Comparison of ENCODE assay signal across 20 mouse cellular contexts in the genomic region with DNA sequence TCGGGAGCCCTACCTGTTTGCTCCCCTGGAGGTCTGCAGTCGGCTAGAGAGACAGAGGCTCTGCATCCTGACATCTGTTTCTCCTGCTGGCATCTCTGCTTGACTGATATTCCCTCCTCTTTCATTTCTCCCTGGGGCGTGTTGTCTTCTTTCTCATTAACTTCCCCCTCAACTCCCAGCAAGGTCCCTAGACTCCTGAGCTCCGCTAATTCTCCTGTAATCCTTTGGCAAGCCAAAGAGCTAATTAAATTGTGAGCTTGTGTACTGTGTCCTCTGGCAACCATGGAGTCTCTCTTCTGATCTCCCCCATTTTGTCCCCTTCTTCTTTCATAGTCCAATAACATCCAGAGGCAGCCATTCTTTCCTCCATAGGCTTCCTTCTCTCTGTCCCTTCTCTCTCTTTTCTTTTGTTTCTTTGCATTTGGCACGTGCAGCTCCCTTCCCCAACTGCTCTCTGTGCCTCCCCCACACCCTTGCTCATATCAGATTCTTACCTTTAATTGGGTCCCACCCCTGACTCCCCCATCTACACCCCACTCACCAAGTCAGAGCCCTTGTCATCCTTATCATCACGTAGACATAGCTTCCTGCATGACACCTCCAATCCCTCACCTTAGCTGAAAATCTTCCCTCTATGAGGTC. TPM values are rescaled to one million over a fixed set of nuclear protein-coding genes. Genes with fewer than 3 reads are reported as not detected.
A peak's percentile ranks its signal among the peaks of the same experiment; 100 is the strongest.
DNase-seq lines count a peak whose midpoint lies in the region; ATAC-seq and TF ChIP-seq lines count a peak whose summit lies in the region.
"Had no signal": no experiment of that assay in that cellular context is flagged by ENCODE, and none has a peak within 500 bp of the region (broad histone marks: within the 10 kb centered on the region; RNA-seq: fewer than 3 reads in every experiment).

No protein-coding gene starts in this region.

- H3K27ac ChIP-seq in forebrain, embryonic 11.5 days (ENCODE audit: low read depth, low read length) = no peak overlapping the region
- no peak overlapping the region for H3K27ac ChIP-seq in forebrain, embryonic 15.5 days (replicated peaks)
- 0 out of 2 replicates have a peak overlapping the region, but pooled peaks have one; percentile 32 for H3K27ac ChIP-seq in hindbrain, postnatal 0 days
- no peak overlapping the region for H3K27ac ChIP-seq in hindbrain, embryonic 16.5 days (ENCODE audit: low read depth, low read length)
- peak overlapping the region; percentile 43 for H3K27ac ChIP-seq in MEL (ENCODE audit: control insufficient read depth, low read depth, low read length)
- H3K27ac ChIP-seq in midbrain, postnatal 0 days (ENCODE audit: low read depth, low read length) = peak overlapping the region; percentile 38; the same call in 1 of the 2 replicates
- H3K27ac ChIP-seq: embryonic facial prominence, embryonic 13.5 days; gastrocnemius, adult 2 months; limb, embryonic 10.5 days; liver, embryonic 15.5 days; lung, embryonic 15.5 days; neural tube, embryonic 12.5 days had no signal

- H3K9ac ChIP-seq in forebrain, embryonic 11.5 days (ENCODE audit: low read length) = no peak overlapping the region
- H3K9ac ChIP-seq in forebrain, embryonic 15.5 days (replicated peaks) = no peak overlapping the region
- H3K9ac ChIP-seq in hindbrain, postnatal 0 days (replicated peaks; ENCODE audit: low read length) = no peak overlapping the region
- H3K9ac ChIP-seq in hindbrain, embryonic 16.5 days (ENCODE audit: low read depth, low read length) = no peak overlapping the region
- peak overlapping the region; percentile 36 for H3K9ac ChIP-seq in MEL (ENCODE audit: control insufficient read depth, low read depth, low read length, poor library complexity, severe bottlenecking)
- peak overlapping the region; percentile 24; the same call in 1 of the 2 replicates for H3K9ac ChIP-seq in midbrain, postnatal 0 days (replicated peaks; ENCODE audit: low read length, poor library complexity, severe bottlenecking)
- H3K9ac ChIP-seq: embryonic facial prominence, embryonic 13.5 days; liver, embryonic 15.5 days; lung, embryonic 15.5 days; neural tube, embryonic 12.5 days had no signal

- no peak for TF ChIP-seq POLR2A in MEL (IDR thresholded peaks at IDR 0.05; ENCODE audit: control insufficient read depth in 1 of 2, insufficient read depth in 1 of 2, low read depth in 1 of 2, low read length in 2 of 2, poor library complexity in 1 of 2)

- peak; percentile 27 to 47; a peak in 1 of 4 replicates for TF ChIP-seq EP300 in MEL (IDR thresholded peaks at IDR 0.05; ENCODE audit: low read depth in 1 of 2, low read length in 2 of 2)

- H3K9me3 ChIP-seq in forebrain, embryonic 11.5 days (ENCODE audit: control insufficient read depth, low read length) = no peaks in the 10 kb centered on the region
- H3K9me3 ChIP-seq in forebrain, embryonic 15.5 days = no peaks in the 10 kb centered on the region
- H3K9me3 ChIP-seq in hindbrain, postnatal 0 days (ENCODE audit: low read length) = no peaks in the 10 kb centered on the region
- no peaks in the 10 kb centered on the region for H3K9me3 ChIP-seq in hindbrain, embryonic 16.5 days (ENCODE audit: control insufficient read depth, low read length)
- no peaks in the 10 kb centered on the region for H3K9me3 ChIP-seq in MEL (replicated peaks; ENCODE audit: insufficient read depth, low read length)
- no peaks in the 10 kb centered on the region for H3K9me3 ChIP-seq in midbrain, postnatal 0 days (ENCODE audit: low read length)
- H3K9me3 ChIP-seq: limb, embryonic 10.5 days; liver, embryonic 15.5 days; lung, embryonic 15.5 days; neural tube, embryonic 12.5 days had no signal

- no peak for TF ChIP-seq CTCF in hindbrain, postnatal 0 days (IDR thresholded peaks at IDR 0.05; ENCODE audit: low read depth)
- TF ChIP-seq CTCF in MEL (IDR thresholded peaks at IDR 0.05 in 2 of 3, conservative IDR thresholded peaks at IDR 0.05 in 1 of 3; ENCODE audit: control insufficient read depth in 1 of 3, insufficient read depth in 1 of 3, low read depth in 2 of 3, low read length in 3 of 3, poor library complexity in 1 of 3, severe bottlenecking in 1 of 3) = no peak
- no peak for TF ChIP-seq CTCF in midbrain, postnatal 0 days (IDR thresholded peaks at IDR 0.05)

- peaks cover 5% of the 10 kb centered on the region; the same call in 1 of the 2 replicates for H3K27me3 ChIP-seq in forebrain, embryonic 11.5 days (ENCODE audit: control insufficient read depth, insufficient read depth, low read length)
- no peaks in the 10 kb centered on the region for H3K27me3 ChIP-seq in forebrain, embryonic 15.5 days
- H3K27me3 ChIP-seq in hindbrain, postnatal 0 days (ENCODE audit: insufficient read depth, low read length) = no peaks in the 10 kb centered on the region
- H3K27me3 ChIP-seq in hindbrain, embryonic 16.5 days (replicated peaks; ENCODE audit: control insufficient read depth, insufficient read depth, low read length) = no peaks in the 10 kb centered on the region
- H3K27me3 ChIP-seq in MEL (ENCODE audit: control insufficient read depth in 1 of 2, insufficient read depth in 2 of 2, low read length in 2 of 2) = no peaks in the 10 kb centered on the region
- H3K27me3 ChIP-seq in midbrain, postnatal 0 days (ENCODE audit: insufficient read depth, low read length) = no peaks in the 10 kb centered on the region

- no peaks in the 10 kb centered on the region for H3K79me2 ChIP-seq in MEL (ENCODE audit: control insufficient read depth, insufficient read depth, low read length, poor library complexity)

- H3K4me2 ChIP-seq in forebrain, embryonic 11.5 days (ENCODE audit: low read depth, low read length, severe bottlenecking) = peak overlapping the region; percentile 0; the same call in 1 of the 2 replicates
- H3K4me2 ChIP-seq in forebrain, embryonic 15.5 days (replicated peaks) = no peak overlapping the region
- no peak overlapping the region for H3K4me2 ChIP-seq in hindbrain, postnatal 0 days (ENCODE audit: low read depth, low read length)
- no peak overlapping the region for H3K4me2 ChIP-seq in hindbrain, embryonic 16.5 days (ENCODE audit: low read length)
- H3K4me2 ChIP-seq in midbrain, postnatal 0 days (ENCODE audit: low read depth, low read length, poor library complexity, severe bottlenecking) = no peak overlapping the region
- H3K4me2 ChIP-seq: embryonic facial prominence, embryonic 13.5 days; liver, embryonic 15.5 days; lung, embryonic 15.5 days; neural tube, embryonic 12.5 days had no signal

- no peak for TF ChIP-seq RAD21 in MEL (IDR thresholded peaks at IDR 0.05; ENCODE audit: low read depth, low read length)

- 10% methylated on average over 6 of the region's 6 CpGs for WGBS in forebrain, embryonic 11.5 days
- WGBS in forebrain, embryonic 15.5 days = 9% methylated on average over 6 of the region's 6 CpGs
- 19% methylated on average over 6 of the region's 6 CpGs for WGBS in hindbrain, postnatal 0 days
- 20% methylated on average over 6 of the region's 6 CpGs for WGBS in hindbrain, embryonic 16.5 days
- 13% methylated on average over 6 of the region's 6 CpGs for WGBS in midbrain, postnatal 0 days

- H3K36me3 ChIP-seq in forebrain, embryonic 11.5 days (ENCODE audit: control insufficient read depth, insufficient read depth, low read length) = no peaks in the 10 kb centered on the region
- H3K36me3 ChIP-seq in forebrain, embryonic 15.5 days = no peaks in the 10 kb centered on the region
- no peaks in the 10 kb centered on the region for H3K36me3 ChIP-seq in hindbrain, postnatal 0 days (ENCODE audit: insufficient read depth, low read length)
- no peaks in the 10 kb centered on the region for H3K36me3 ChIP-seq in hindbrain, embryonic 16.5 days (ENCODE audit: control insufficient read depth, insufficient read depth, low read length)
- H3K36me3 ChIP-seq in MEL (ENCODE audit: control insufficient read depth in 1 of 2, insufficient read depth in 2 of 2, low read length in 2 of 2) = peaks cover 0 to 16% of the 10 kb centered on the region in 2 experiments; a peak in 2 of 4 replicates
- no peaks in the 10 kb centered on the region for H3K36me3 ChIP-seq in midbrain, postnatal 0 days (ENCODE audit: insufficient read depth, low read length)
- H3K36me3 ChIP-seq: embryonic facial prominence, embryonic 13.5 days; limb, embryonic 10.5 days; liver, embryonic 15.5 days; lung, embryonic 15.5 days; neural tube, embryonic 12.5 days had no signal

- no peaks in the 10 kb centered on the region; the same call in 1 of the 2 replicates for H3K4me1 ChIP-seq in forebrain, embryonic 11.5 days (replicated peaks; ENCODE audit: control insufficient read depth, insufficient read depth, low read length)
- H3K4me1 ChIP-seq in forebrain, embryonic 15.5 days = 0 out of 2 replicates have a peak, but pooled peaks cover 9% of the 10 kb centered on the region
- H3K4me1 ChIP-seq in hindbrain, postnatal 0 days (ENCODE audit: insufficient read depth, low read length) = 0 out of 2 replicates have a peak, but pooled peaks cover 2% of the 10 kb centered on the region
- peaks cover 14% of the 10 kb centered on the region for H3K4me1 ChIP-seq in hindbrain, embryonic 16.5 days (ENCODE audit: control insufficient read depth, insufficient read depth, low read depth, low read length)
- H3K4me1 ChIP-seq in MEL (ENCODE audit: control insufficient read depth in 1 of 2, insufficient read depth in 2 of 2, low read length in 2 of 2) = peaks cover 9 to 33% of the 10 kb centered on the region in 2 experiments
- H3K4me1 ChIP-seq in midbrain, postnatal 0 days (ENCODE audit: insufficient read depth, low read length) = peaks cover 9% of the 10 kb centered on the region

- ATAC-seq in forebrain, embryonic 11.5 days (replicated peaks; ENCODE audit: low FRiP score) = no peak
- no peak for ATAC-seq in forebrain, embryonic 15.5 days (replicated peaks)
- peak; percentile 22; the same call in 1 of the 2 replicates for ATAC-seq in hindbrain, postnatal 0 days
- no peak for ATAC-seq in hindbrain, embryonic 16.5 days
- no peak for ATAC-seq in midbrain, postnatal 0 days (ENCODE audit: low FRiP score)
- ATAC-seq: inflammation-experienced regulatory T-cells, adult 6 months had no signal

- no peak for DNase-seq in forebrain, embryonic 11.5 days (ENCODE audit: low spot score)
- peak; percentile 37 for DNase-seq in hindbrain, postnatal 0 days (ENCODE audit: low spot score)
- peak; percentile 49 for DNase-seq in MEL (ENCODE audit: low read depth, low spot score)
- peak; percentile 58 for DNase-seq in midbrain, postnatal 0 days (ENCODE audit: low spot score)
- no peak for DNase-seq in adrenal gland, postnatal 36 days
- no peak for DNase-seq in right cerebral cortex, adult 18-20 months
- DNase-seq: cerebellum, adult 11-12 months; cerebellum, postnatal 10 days; gastrocnemius, adult 2 months; kidney, adult 18-20 months; liver; lung, postnatal 36 days had no signal

- H3K4me3 ChIP-seq in forebrain, embryonic 11.5 days (ENCODE audit: low read depth, low read length) = no peak overlapping the region
- H3K4me3 ChIP-seq in forebrain, embryonic 15.5 days = no peak overlapping the region
- H3K4me3 ChIP-seq in hindbrain, postnatal 0 days (ENCODE audit: low read length) = no peak overlapping the region
- no peak overlapping the region for H3K4me3 ChIP-seq in hindbrain, embryonic 16.5 days (ENCODE audit: low read length)
- no peak overlapping the region; a peak in 1 of 4 replicates for H3K4me3 ChIP-seq in MEL (ENCODE audit: control insufficient read depth in 1 of 2, insufficient read depth in 1 of 2, low read depth in 2 of 2, low read length in 2 of 2)
- H3K4me3 ChIP-seq in midbrain, postnatal 0 days (ENCODE audit: low read depth, low read length) = no peak overlapping the region
- H3K4me3 ChIP-seq: embryonic facial prominence, embryonic 13.5 days; gastrocnemius, adult 2 months; limb, embryonic 10.5 days; liver, embryonic 15.5 days; lung, embryonic 15.5 days; neural tube, embryonic 12.5 days had no signal

RNA-seq across cellular contexts. Expression of gene C1qtnf4, which starts 5.4 kb away (rescaled TPM):
- polyA plus RNA-seq in forebrain, embryonic 11.5 days (2014; fragmentation: Nextera tagmentation; extraction: Ambion mirVana) = 11.3 and 15.6 TPM in 2 replicates
- polyA plus RNA-seq in forebrain, embryonic 15.5 days (2015; fragmentation: Nextera tagmentation; extraction: Ambion mirVana) = 68.5 and 70.6 TPM in 2 replicates
- 552 and 661 TPM in 2 replicates for total RNA-seq in hindbrain, postnatal 0 days (2014; rRNA removed)
- polyA plus RNA-seq in hindbrain, postnatal 0 days (2015; fragmentation: Nextera tagmentation; extraction: Ambion mirVana) = 228 and 230 TPM in 2 replicates
- polyA plus RNA-seq in hindbrain, embryonic 16.5 days (2015; fragmentation: Nextera tagmentation; extraction: Ambion mirVana) = 19.8 and 26.6 TPM in 2 replicates
- total RNA-seq in MEL (2012; rRNA removed) = not detected in 2 replicates
- polyA plus RNA-seq in MEL (2012; ENCODE audit: insufficient read depth in 1 of 2, insufficient read length in 2 of 2, low read depth in 1 of 2, low replicate concordance in 2 of 2, missing spikeins in 1 of 2) = not detected
- total RNA-seq in midbrain, postnatal 0 days (2014; rRNA removed) = 488 and 629 TPM in 2 replicates
- 245 and 271 TPM in 2 replicates for polyA plus RNA-seq in midbrain, postnatal 0 days (2015; fragmentation: Nextera tagmentation; extraction: Ambion mirVana)
- 1 to 10 TPM in 1 of 2 experiments, under 1 TPM in 1; 0.56 to 1.1 TPM for total RNA-seq in adrenal gland, postnatal 36 days (2021)

RNA-seq across cellular contexts. Expression of gene Kbtbd4, which starts 24.3 kb away (rescaled TPM):
- polyA plus RNA-seq in forebrain, embryonic 11.5 days (2014; fragmentation: Nextera tagmentation; extraction: Ambion mirVana) = 48.0 and 56.0 TPM in 2 replicates
- 58.7 and 63.8 TPM in 2 replicates for polyA plus RNA-seq in forebrain, embryonic 15.5 days (2015; fragmentation: Nextera tagmentation; extraction: Ambion mirVana)
- total RNA-seq in hindbrain, postnatal 0 days (2014; rRNA removed) = 43.1 and 43.6 TPM in 2 replicates
- polyA plus RNA-seq in hindbrain, postnatal 0 days (2015; fragmentation: Nextera tagmentation; extraction: Ambion mirVana) = 46.7 and 49.5 TPM in 2 replicates
- polyA plus RNA-seq in hindbrain, embryonic 16.5 days (2015; fragmentation: Nextera tagmentation; extraction: Ambion mirVana) = 56.7 and 61.4 TPM in 2 replicates
- 18.0 and 21.9 TPM in 2 replicates for total RNA-seq in MEL (2012; rRNA removed)
- polyA plus RNA-seq in MEL (2012; ENCODE audit: insufficient read depth in 1 of 2, insufficient read length in 2 of 2, low read depth in 1 of 2, low replicate concordance in 2 of 2, missing spikeins in 1 of 2) = 10 to 100 TPM in 1 of 2 experiments, not detected in 1; 23.1 TPM
- total RNA-seq in midbrain, postnatal 0 days (2014; rRNA removed) = 47.7 and 50.5 TPM in 2 replicates
- polyA plus RNA-seq in midbrain, postnatal 0 days (2015; fragmentation: Nextera tagmentation; extraction: Ambion mirVana) = 60.0 and 60.4 TPM in 2 replicates
- total RNA-seq in adrenal gland, postnatal 36 days (2021) = 10 to 100 TPM; 32.4 to 37.5 TPM

RNA-seq across cellular contexts. Expression of gene Ndufs3, which starts 24.4 kb away (rescaled TPM):
- 190 and 204 TPM in 2 replicates for polyA plus RNA-seq in forebrain, embryonic 11.5 days (2014; fragmentation: Nextera tagmentation; extraction: Ambion mirVana)
- polyA plus RNA-seq in forebrain, embryonic 15.5 days (2015; fragmentation: Nextera tagmentation; extraction: Ambion mirVana) = 213 and 219 TPM in 2 replicates
- 186 TPM in 2 replicates for total RNA-seq in hindbrain, postnatal 0 days (2014; rRNA removed)
- polyA plus RNA-seq in hindbrain, postnatal 0 days (2015; fragmentation: Nextera tagmentation; extraction: Ambion mirVana) = 271 and 274 TPM in 2 replicates
- polyA plus RNA-seq in hindbrain, embryonic 16.5 days (2015; fragmentation: Nextera tagmentation; extraction: Ambion mirVana) = 221 and 244 TPM in 2 replicates
- 134 and 137 TPM in 2 replicates for total RNA-seq in MEL (2012; rRNA removed)
- polyA plus RNA-seq in MEL (2012; ENCODE audit: insufficient read depth in 1 of 2, insufficient read length in 2 of 2, low read depth in 1 of 2, low replicate concordance in 2 of 2, missing spikeins in 1 of 2) = 100 to 1,000 TPM in 1 of 2 experiments, not detected in 1; 193 TPM
- 158 and 196 TPM in 2 replicates for total RNA-seq in midbrain, postnatal 0 days (2014; rRNA removed)
- polyA plus RNA-seq in midbrain, postnatal 0 days (2015; fragmentation: Nextera tagmentation; extraction: Ambion mirVana) = 251 and 258 TPM in 2 replicates
- total RNA-seq in adrenal gland, postnatal 36 days (2021) = 100 to 1,000 TPM; 365 to 412 TPM

RNA-seq across cellular contexts. Expression of gene Mtch2, which starts 33.3 kb away (rescaled TPM):
- 247 and 256 TPM in 2 replicates for polyA plus RNA-seq in forebrain, embryonic 11.5 days (2014; fragmentation: Nextera tagmentation; extraction: Ambion mirVana)
- polyA plus RNA-seq in forebrain, embryonic 15.5 days (2015; fragmentation: Nextera tagmentation; extraction: Ambion mirVana) = 266 and 283 TPM in 2 replicates
- 111 and 126 TPM in 2 replicates for total RNA-seq in hindbrain, postnatal 0 days (2014; rRNA removed)
- 202 and 214 TPM in 2 replicates for polyA plus RNA-seq in hindbrain, postnatal 0 days (2015; fragmentation: Nextera tagmentation; extraction: Ambion mirVana)
- 256 and 257 TPM in 2 replicates for polyA plus RNA-seq in hindbrain, embryonic 16.5 days (2015; fragmentation: Nextera tagmentation; extraction: Ambion mirVana)
- total RNA-seq in MEL (2012; rRNA removed) = 85.7 and 91.5 TPM in 2 replicates
- 100 to 1,000 TPM in 1 of 2 experiments, not detected in 1; 167 TPM for polyA plus RNA-seq in MEL (2012; ENCODE audit: insufficient read depth in 1 of 2, insufficient read length in 2 of 2, low read depth in 1 of 2, low replicate concordance in 2 of 2, missing spikeins in 1 of 2)
- total RNA-seq in midbrain, postnatal 0 days (2014; rRNA removed) = 121 and 124 TPM in 2 replicates
- polyA plus RNA-seq in midbrain, postnatal 0 days (2015; fragmentation: Nextera tagmentation; extraction: Ambion mirVana) = 195 and 210 TPM in 2 replicates
- 100 to 1,000 TPM; 242 to 275 TPM for total RNA-seq in adrenal gland, postnatal 36 days (2021)

RNA-seq across cellular contexts. Expression of gene Celf1, which starts 59.9 kb away (rescaled TPM):
- 119 TPM in 2 replicates for polyA plus RNA-seq in forebrain, embryonic 11.5 days (2014; fragmentation: Nextera tagmentation; extraction: Ambion mirVana)
- polyA plus RNA-seq in forebrain, embryonic 15.5 days (2015; fragmentation: Nextera tagmentation; extraction: Ambion mirVana) = 132 and 136 TPM in 2 replicates
- 67.0 and 68.6 TPM in 2 replicates for total RNA-seq in hindbrain, postnatal 0 days (2014; rRNA removed)
- polyA plus RNA-seq in hindbrain, postnatal 0 days (2015; fragmentation: Nextera tagmentation; extraction: Ambion mirVana) = 59.6 and 63.1 TPM in 2 replicates
- polyA plus RNA-seq in hindbrain, embryonic 16.5 days (2015; fragmentation: Nextera tagmentation; extraction: Ambion mirVana) = 81.9 and 95.3 TPM in 2 replicates
- total RNA-seq in MEL (2012; rRNA removed) = 46.2 and 49.6 TPM in 2 replicates
- polyA plus RNA-seq in MEL (2012; ENCODE audit: insufficient read depth in 1 of 2, insufficient read length in 2 of 2, low read depth in 1 of 2, low replicate concordance in 2 of 2, missing spikeins in 1 of 2) = 100 to 1,000 TPM in 1 of 2 experiments, 10 to 100 TPM in 1; 82.3 to 212 TPM
- total RNA-seq in midbrain, postnatal 0 days (2014; rRNA removed) = 82.5 and 85.4 TPM in 2 replicates
- polyA plus RNA-seq in midbrain, postnatal 0 days (2015; fragmentation: Nextera tagmentation; extraction: Ambion mirVana) = 62.9 and 69.5 TPM in 2 replicates
- 100 to 1,000 TPM in 1 of 2 experiments, 10 to 100 TPM in 1; 92.7 to 101 TPM for total RNA-seq in adrenal gland, postnatal 36 days (2021)

Comparison
In these comparisons a context has a peak if more than half of its experiments do, and no peak if none do; other contexts are left out.
1. H3K27ac ChIP-seq: peak in hindbrain, postnatal 0 days (single experiment), MEL (single experiment) and midbrain, postnatal 0 days (single experiment); none in forebrain, embryonic 11.5 days (single experiment), forebrain, embryonic 15.5 days (single experiment) and hindbrain, embryonic 16.5 days (single experiment).
2. DNase-seq: peak in hindbrain, postnatal 0 days (single experiment), MEL (single experiment) and midbrain, postnatal 0 days (single experiment); none in forebrain, embryonic 11.5 days (single experiment), adrenal gland, postnatal 36 days (0 of 2) and right cerebral cortex, adult 18-20 months (single experiment).
3. H3K9ac ChIP-seq: peak in MEL (single experiment) and midbrain, postnatal 0 days (single experiment); none in forebrain, embryonic 11.5 days (single experiment), forebrain, embryonic 15.5 days (single experiment), hindbrain, postnatal 0 days (single experiment) and hindbrain, embryonic 16.5 days (single experiment).
4. RNA of gene C1qtnf4, which starts 5.4 kb away (polyA plus RNA-seq): 245 to 271 TPM in midbrain, postnatal 0 days, 228 to 230 TPM in hindbrain, postnatal 0 days, 68.5 to 70.6 TPM in forebrain, embryonic 15.5 days, 19.8 to 26.6 TPM in hindbrain, embryonic 16.5 days and 11.3 to 15.6 TPM in forebrain, embryonic 11.5 days; not detected in MEL; every median in the first group is over 10 times any median in the second.